Mouse (Mus musculus) spleen, adult 2 months (tissue): ENCODE data around the gene Gdf9. TPM values are rescaled to one million over a fixed set of nuclear protein-coding genes. Genes with fewer than 3 reads are reported as not detected.
A peak's percentile ranks its signal among the peaks of the same experiment; 100 is the strongest.

Source experiments
- DNase-seq, 2 experiments: peaks; one replicate each; pipeline versions ENCODE4 v3.0.0 to v3.0.0-alpha.2; 2012 to 2021; ENCODE audit warnings: low spot score in 2 of 2, low read depth in 1 of 2
- H3K27ac ChIP-seq: fragments of 200-500 bp; 2 replicates; pipeline ENCODE4 v1.5.1; 2012; ENCODE audit warnings: low read length, inconsistent platforms; ENCODE audit not compliant: insufficient read depth
- H3K27me3 ChIP-seq: fragments of 200-500 bp; 2 replicates; pipeline ENCODE4 v1.6.1; 2012; ENCODE audit warnings: mild to moderate bottlenecking, moderate library complexity, low read length, inconsistent platforms; ENCODE audit not compliant: control insufficient read depth, insufficient read depth
- H3K36me3 ChIP-seq: fragments of 200-500 bp; 2 replicates; pipeline ENCODE4 v1.6.1; 2012; ENCODE audit warnings: mild to moderate bottlenecking, low read length, inconsistent platforms; ENCODE audit not compliant: control insufficient read depth, insufficient read depth
- H3K4me1 ChIP-seq: fragments of 200-500 bp; 2 replicates; pipeline ENCODE4 v1.6.1; 2011; ENCODE audit warnings: inconsistent platforms; ENCODE audit not compliant: control insufficient read depth, insufficient read depth, insufficient read length
- H3K4me3 ChIP-seq: fragments of 200-500 bp; 2 replicates; pipeline ENCODE4 v1.5.1; 2011; ENCODE audit warnings: mild to moderate bottlenecking, inconsistent platforms; ENCODE audit not compliant: insufficient read depth, insufficient read length; ENCODE audit errors: extremely low read depth
- CTCF ChIP-seq: fragments of 200-500 bp; IDR thresholded peaks from 2 replicates; pipeline ENCODE4 v1.5.1; 2011; ENCODE audit warnings: mild to moderate bottlenecking, inconsistent platforms; ENCODE audit not compliant: insufficient read depth, insufficient read length, insufficient replicate concordance; ENCODE audit errors: extremely low read depth
- POLR2A ChIP-seq: fragments of 200-500 bp; IDR thresholded peaks from 2 replicates; pipeline ENCODE4 v1.6.1; 2011; ENCODE audit warnings: low read depth, low read length, inconsistent platforms
- WGBS: fragments of 180-500 bp; shearing (Covaris S2); methylation state at CpG from one replicate; pipeline ENCODE4 v1.1.7; 2018; 5-methylcytosine and 5-hydroxymethylcytosine counted together
- polyA plus RNA-seq: library from polyadenylated mRNA; depleted of rRNA; stranded (reverse); fragments of >200 nt; gene quantifications from 2 replicates; pipeline ENCODE4 v1.2.3, GENCODE M21; 2012

Gene Gdf9
- polyA plus RNA-seq, 1 experiment, result 0.40 TPM

DNA sequence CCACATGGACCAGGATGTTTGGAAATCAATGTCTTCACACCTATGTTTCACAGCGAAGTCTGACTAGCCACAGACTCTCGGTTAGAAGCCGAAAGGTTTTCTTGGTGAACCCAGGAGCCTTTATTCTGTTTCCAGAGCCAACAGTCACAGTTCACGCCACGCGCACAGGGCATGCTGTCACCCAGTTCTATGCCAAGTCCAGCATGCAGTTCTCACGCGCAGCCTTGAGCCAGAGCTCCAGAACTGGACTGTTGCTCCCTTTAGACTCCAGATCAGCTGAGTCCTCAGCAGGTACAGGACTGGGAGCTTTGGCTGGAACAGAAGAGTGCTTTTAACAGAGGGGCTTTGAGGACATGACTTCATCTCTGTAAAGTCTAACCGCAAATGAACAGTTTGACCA lies 21.6 kb downstream of the Gdf9 start:
- TF ChIP-seq POLR2A (no peak), CTCF (no peak)
- H3K4me1 ChIP-seq, result peaks cover 5% of the 10 kb centered on the region
- H3K36me3 ChIP-seq, result no peaks in the 10 kb centered on the region
- DNase-seq, result no peak
- peaks cover 7% of the 10 kb centered on the region for H3K27me3 ChIP-seq
- H3K4me3 ChIP-seq, result no peak overlapping the region
- H3K27ac ChIP-seq, result no peak overlapping the region
- WGBS, result 95% methylated on average over 9 of the region's 9 CpGs

DNA sequence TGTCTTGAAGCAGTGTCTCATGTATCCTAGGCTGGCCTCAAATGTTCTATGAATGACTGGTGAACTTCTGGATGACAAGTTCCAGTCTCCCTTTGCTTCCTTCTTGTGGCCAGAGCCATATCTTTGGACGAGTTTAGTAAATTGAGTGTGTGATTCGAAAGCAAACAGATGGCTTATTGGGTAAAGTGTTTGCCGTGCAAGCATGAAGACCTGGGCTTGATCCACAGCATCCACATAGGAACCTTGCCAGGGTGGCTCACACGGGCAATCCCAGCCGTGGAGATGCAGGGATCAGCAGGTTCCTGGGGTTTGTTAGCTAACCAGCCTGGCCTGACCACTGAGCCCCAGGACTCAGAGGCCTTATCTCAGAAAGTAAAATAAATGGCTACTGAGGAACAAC lies 22.2 kb downstream of the Gdf9 start:
- DNase-seq, result no peak
- TF ChIP-seq POLR2A (no peak), CTCF (no peak)

DNA sequence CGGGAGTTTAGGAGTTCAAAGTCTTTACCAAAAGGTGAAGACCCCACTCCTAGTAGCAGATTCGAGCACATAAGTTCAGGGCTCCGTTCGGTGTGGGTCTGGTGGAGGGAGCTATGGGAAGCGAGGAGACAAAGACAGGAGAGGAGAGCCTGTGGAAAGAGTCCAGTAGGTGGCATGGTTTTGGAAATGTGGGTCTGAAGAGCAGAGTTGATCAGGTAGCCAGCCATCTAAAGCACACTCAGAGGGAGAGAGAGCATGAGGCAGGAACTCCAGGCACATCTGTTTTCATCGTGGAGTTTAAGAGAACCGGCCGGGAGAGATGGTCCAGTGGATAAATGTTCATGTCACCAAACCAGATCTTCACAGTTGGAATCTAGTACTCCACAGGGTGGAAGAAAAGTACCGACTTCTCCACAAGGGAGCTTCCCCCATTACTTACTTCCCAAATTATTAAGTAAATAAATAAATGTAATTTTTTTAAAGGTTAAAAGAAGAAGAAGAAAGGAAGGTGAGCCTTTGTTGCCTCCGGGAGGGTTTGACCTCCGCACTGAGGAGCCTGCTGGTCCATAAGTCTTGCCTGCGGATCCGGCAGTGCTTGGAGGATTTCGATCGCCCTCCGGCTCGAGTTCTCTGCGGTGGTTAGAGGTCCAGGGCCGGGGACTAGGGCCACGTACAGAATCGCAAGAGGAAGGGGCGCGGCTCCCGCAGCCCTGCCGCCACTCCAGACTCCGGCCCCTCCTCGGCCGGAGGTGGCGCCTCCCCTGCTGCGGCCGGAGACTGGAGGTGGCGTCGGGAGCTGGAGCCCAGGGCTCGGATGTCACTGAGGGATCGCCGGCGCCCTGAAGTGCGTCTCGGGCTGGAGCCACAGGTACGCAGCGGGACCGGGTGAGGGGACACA lies 25.9 kb downstream of the Gdf9 start, which contains the start of the genes Gm10447 and Shroom1:
Gm10447 (minus strand) TSS at position 637 of the 898 bp plus-strand sequence.
Shroom1 (plus strand) TSS at position 732 of the 898 bp plus-strand sequence.
- H3K36me3 ChIP-seq, result no peaks in the 10 kb centered on the region
- H3K27me3 ChIP-seq, result peaks cover 9% of the 10 kb centered on the region
- H3K27ac ChIP-seq, result no peak within 1 kb of the TSS
- H3K4me3 ChIP-seq, result peak within 1 kb of the TSS; percentile 48; the same call in 1 of the 2 replicates
- TF ChIP-seq POLR2A, result no peak
- no peak for TF ChIP-seq CTCF
- H3K4me1 ChIP-seq, result peaks cover 5% of the 10 kb centered on the region
- DNase-seq, result no peak
- 8% methylated on average over 42 of the region's 42 CpGs for WGBS

More for the DNA sequence above, 22.2 kb downstream of the Gdf9 start:
- WGBS, result 91% methylated on average over 5 of the region's 5 CpGs
- no peaks in the 10 kb centered on the region for H3K36me3 ChIP-seq
- peaks cover 9% of the 10 kb centered on the region for H3K27me3 ChIP-seq
- H3K4me3 ChIP-seq, result no peak overlapping the region
- H3K27ac ChIP-seq, result no peak overlapping the region
- peaks cover 5% of the 10 kb centered on the region for H3K4me1 ChIP-seq

DNA sequence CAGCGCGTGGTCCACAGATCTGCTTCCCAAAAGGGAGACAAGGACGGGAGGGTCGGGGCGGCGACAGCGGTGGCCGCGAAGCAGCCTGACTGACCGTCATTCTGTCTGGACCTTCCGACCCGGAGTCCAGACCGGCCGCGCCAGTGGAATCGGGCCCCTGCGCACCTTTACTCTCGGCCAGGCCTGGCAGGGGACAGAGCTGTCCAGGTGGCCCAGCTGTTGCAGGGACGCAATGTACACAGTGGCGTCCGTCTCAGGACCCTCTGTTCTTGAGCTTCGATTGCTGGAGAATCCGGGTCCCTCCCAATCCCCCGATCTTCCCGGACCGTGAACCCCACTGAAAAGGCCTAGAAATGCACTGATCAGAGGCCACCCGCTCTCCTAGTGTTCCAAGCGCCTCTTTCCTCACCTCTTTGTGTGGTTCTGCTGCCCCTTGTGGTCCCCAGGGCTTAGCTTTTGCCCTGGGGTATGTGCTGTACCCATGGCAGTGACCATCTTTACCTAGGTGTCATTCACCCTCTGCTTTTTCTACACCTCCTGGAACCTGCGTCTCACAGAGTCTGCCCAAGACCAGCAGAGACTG lies 26.6 kb downstream of the Gdf9 start:
- H3K36me3 ChIP-seq, result no peaks in the 10 kb centered on the region
- H3K27ac ChIP-seq, result no peak overlapping the region
- H3K4me3 ChIP-seq, result peak overlapping the region; percentile 48; the same call in 1 of the 2 replicates
- DNase-seq, result no peak
- 26% methylated on average over 29 of the region's 29 CpGs for WGBS
- TF ChIP-seq CTCF (no peak), POLR2A (no peak)
- peaks cover 9% of the 10 kb centered on the region for H3K27me3 ChIP-seq
- H3K4me1 ChIP-seq, result peaks cover 5% of the 10 kb centered on the region

DNA sequence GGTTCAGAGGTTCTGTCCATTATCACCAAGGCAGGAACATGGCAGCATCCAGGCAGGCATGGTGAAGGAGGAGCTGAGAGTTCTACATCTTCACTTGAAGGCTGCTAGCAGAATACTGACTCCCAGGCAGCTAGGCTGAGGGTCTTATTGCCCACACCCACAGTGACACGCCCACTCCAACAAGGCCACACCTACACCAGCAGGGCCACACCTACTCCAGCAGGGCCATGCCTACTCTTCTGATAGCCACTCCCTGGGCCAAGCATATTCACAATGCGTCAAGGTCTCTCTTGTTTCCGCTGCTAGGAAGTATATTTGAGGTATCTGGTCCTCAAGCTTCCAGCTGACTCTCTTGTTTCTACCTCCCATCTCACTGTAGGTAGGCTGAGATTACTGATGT lies 28.2 kb downstream of the Gdf9 start:
- peaks cover 20% of the 10 kb centered on the region for H3K27me3 ChIP-seq
- no peak overlapping the region for H3K4me3 ChIP-seq
- no peak for TF ChIP-seq POLR2A
- no peak for TF ChIP-seq CTCF
- H3K4me1 ChIP-seq, result peaks cover 8% of the 10 kb centered on the region
- no peak overlapping the region for H3K27ac ChIP-seq
- no peaks in the 10 kb centered on the region for H3K36me3 ChIP-seq
- no peak for DNase-seq
- WGBS, result 84% methylated on average over 3 of the region's 3 CpGs

DNA sequence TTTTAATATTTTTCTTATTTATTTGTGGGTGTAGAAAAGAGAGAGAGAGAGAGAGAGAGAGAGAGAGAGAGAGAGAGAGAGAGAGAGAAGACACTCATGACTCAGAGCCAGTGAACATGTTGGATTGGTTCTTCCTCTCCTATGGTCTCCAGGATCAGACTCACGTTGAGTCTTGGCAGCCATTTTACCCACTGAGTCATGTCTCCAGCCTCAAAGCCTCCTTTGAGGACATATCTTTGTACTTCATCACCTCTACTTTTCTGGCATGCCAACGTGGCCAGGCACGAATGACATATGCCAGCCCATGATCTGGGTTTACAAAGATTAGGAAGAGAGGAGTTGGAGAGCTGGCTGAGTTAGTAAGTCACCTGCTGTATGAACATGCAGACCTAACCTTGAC lies 29.4 kb downstream of the Gdf9 start:
- TF ChIP-seq CTCF (no peak), POLR2A (no peak)
- DNase-seq, result no peak
- Histone ChIP-seq H3K4me1 (peaks cover 8% of the 10 kb centered on the region), H3K27ac (no peak overlapping the region), H3K36me3 (no peaks in the 10 kb centered on the region), H3K27me3 (peaks cover 21% of the 10 kb centered on the region), H3K4me3 (no peak overlapping the region)
- 70% methylated on average over 3 of the region's 3 CpGs for WGBS
